Mouse (Mus musculus): Measurements from ENCODE around the gene Adamts4. TPM values are rescaled to one million over a fixed set of nuclear protein-coding genes. Genes with fewer than 3 reads are reported as not detected.

The Adamts4 gene
- total RNA-seq, 1 experiment from 2014 or later: 0.25 TPM

DNA sequence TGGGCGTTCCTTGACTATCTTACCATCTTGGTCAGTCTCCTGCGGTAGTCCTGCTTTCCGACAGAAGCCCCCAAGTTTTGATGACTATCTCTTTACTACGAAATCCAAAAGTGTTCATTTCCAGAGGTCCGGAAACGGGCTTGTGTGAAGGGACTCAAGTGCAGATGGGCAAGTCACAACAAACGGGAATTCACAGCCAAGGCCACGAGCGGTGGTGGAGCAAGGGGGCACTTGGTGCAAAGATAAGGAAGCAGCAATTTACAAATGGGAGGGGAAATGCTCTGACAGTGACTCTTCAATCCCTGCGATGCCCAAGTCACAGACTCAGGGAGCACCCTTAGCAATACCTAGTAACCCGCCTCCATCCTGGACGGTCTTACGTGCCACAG, 2.8 kb upstream of the Adamts4 start:
- ATAC-seq (replicated peaks in 1 of 2; ENCODE audit: insufficient read depth in 1 of 2, low FRiP score in 2 of 2, low TSS enrichment in 1 of 2, low read depth in 1 of 2, poor library complexity in 2 of 2, severe bottlenecking in 2 of 2): peak in 1 of 2 experiments; percentile 3; a peak in 1 of 4 replicates

DNA sequence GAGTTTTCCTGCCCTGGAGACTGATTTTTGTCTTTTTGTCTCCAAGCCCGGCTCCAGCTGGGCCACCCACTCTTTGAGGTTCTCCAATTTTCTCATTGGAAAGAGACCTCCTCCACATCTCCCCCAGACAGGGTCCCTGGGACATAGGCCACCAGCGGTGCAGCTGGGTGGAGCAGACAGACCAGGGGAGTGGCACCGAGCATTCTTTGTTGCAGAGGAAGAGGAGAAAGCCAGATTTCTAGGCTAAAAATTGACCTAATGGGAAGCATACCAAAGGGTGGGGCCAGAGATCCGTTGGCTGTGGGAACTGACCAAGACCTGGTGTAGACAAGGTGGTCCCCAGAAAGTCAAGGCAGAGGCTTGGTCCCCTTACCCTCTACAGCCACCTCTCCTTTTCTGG, 2.3 kb upstream of the Adamts4 start:
- no peak for ATAC-seq (replicated peaks in 1 of 2; ENCODE audit: insufficient read depth in 1 of 2, low FRiP score in 2 of 2, low TSS enrichment in 1 of 2, low read depth in 1 of 2, poor library complexity in 2 of 2, severe bottlenecking in 2 of 2)

DNA sequence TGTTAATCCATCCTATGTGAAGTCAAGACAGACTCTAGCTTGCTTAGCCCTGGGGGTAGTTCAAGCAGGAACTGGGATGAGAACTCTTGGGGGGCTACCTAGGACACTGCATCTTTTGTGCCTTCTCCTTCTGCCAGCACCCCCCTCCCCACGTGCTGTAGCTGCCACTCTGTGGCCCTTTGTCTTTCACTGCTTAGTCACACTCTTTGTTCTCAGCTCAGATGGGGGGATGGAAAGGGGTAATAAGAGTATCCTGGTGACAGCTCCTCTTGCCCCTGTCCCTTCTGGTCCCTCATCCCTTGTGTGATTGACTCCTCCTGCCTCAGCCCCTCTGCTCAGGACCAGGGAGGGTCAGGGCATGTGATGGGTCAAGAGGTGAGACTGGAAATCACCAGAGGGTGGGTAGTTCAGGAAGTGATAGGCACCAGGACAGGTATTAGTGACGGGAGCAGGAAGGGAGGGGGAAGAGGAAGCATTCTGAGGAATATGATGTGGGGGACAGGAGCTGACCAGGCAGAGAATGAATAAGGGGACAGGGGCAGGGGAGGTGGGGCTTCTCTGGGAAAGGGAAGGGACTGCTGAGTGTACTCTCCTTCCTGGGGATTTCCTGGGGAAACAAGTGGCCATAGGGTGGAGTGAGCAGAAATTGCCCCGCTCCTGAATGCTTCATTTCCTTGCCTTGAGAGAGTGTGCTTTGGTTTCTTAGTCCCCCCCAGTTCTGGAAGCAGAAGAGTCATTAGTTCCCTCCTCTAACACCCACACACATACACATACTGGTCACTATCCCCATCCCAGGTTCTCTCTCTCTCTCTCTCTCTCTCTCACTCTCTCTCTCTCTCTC, 1.6 kb upstream of the Adamts4 start:
- no peak for ATAC-seq (replicated peaks in 1 of 2; ENCODE audit: insufficient read depth in 1 of 2, low FRiP score in 2 of 2, low TSS enrichment in 1 of 2, low read depth in 1 of 2, poor library complexity in 2 of 2, severe bottlenecking in 2 of 2)

DNA sequence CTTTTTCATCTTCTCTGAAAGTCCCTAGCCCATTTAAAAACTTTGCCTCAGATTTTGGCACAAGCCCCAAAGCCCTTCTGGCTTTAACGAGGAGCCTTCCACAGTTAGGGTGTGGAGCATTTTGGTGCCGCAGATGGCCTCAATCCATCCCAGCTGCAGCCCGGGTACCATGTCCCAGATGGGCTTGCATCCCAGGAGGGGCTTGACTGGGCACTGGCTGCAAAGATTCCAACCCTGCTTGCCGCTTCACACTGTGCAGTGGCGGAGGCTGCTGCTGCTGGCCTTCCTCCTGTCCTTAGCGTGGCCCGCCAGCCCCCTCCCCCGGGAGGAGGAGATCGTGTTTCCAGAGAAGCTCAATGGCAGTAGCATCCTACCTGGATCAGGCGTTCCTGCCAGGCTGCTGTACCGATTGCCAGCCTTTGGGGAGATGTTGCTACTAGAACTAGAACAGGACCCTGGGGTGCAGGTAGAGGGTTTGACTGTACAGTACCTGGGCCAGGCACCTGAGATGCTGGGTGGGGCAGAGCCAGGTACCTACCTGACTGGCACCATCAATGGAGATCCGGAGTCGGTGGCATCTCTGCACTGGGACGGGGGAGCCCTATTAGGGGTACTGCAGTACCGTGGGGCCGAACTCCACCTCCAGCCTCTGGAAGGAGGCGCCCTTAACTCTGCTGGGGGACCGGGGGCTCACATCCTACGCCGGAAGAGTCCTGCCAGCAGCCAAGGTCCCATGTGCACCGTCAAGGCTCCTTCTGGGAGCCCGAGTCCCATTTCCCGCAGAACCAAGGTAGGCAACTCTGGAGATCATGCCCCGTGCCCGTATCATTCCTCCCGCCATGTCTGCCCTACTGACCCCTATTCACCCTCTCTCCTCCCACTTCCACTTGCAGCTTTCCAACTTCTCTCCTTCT, 716 bp downstream of the Adamts4 start, which contains the start of gene Ndufs2:
TSS of gene Ndufs2 (minus strand) at position 709 of the 914 bp plus-strand sequence.
- ATAC-seq (replicated peaks in 1 of 2; ENCODE audit: insufficient read depth in 1 of 2, low FRiP score in 2 of 2, low TSS enrichment in 1 of 2, low read depth in 1 of 2, poor library complexity in 2 of 2, severe bottlenecking in 2 of 2): no peak

DNA sequence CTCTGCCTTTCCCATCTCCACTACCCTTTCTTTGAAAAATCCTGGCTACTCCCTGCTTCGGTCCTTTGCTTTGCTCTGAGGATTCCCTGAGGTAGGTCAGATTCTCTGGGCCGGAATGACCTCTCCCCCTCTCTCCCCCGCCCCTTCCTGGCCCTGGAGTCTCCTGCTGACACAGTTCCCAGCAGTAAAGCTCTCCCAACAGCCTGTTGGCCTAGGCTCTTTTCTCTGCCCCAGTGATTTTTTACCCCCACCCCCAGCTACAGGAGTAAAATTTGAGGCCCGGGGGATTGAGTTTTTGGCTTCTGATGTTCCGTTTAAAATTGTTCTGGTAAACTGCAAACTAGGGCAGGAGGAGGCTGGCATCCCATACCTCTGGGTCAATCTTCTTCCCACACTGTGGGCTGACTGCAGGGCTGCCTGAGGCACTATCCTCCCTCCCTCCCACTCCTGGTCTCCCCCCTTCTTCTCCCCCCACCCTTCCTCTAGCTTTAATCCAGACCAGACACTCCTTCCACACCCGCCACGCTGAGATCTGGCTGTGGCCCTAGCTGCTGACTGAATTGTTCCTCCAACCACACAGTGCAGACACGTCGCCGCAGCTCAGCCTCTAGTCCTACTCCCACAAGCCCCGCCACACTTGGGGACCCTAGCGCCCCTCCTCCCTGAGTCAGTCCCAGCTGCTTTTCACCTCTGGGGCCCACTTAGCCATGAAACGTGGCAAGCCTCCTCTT, 1.5 kb downstream of the Adamts4 start:
- no peak for ATAC-seq (replicated peaks in 1 of 2; ENCODE audit: insufficient read depth in 1 of 2, low FRiP score in 2 of 2, low TSS enrichment in 1 of 2, low read depth in 1 of 2, poor library complexity in 2 of 2, severe bottlenecking in 2 of 2)

DNA sequence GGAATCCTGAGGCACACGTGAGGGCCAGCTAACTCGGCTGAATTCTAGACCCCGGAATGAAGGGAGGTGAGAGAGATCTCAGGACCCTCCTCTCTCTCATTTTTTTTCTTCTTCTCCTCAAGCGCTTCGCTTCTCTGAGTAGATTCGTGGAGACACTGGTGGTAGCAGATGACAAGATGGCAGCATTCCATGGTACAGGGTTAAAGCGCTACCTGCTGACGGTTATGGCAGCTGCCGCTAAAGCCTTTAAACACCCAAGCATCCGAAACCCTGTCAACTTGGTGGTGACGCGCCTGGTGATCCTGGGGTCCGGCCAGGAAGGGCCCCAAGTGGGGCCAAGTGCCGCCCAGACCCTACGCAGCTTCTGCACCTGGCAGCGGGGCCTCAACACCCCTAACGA, 2.2 kb downstream of the Adamts4 start:
- ATAC-seq (replicated peaks in 1 of 2; ENCODE audit: insufficient read depth in 1 of 2, low FRiP score in 2 of 2, low TSS enrichment in 1 of 2, low read depth in 1 of 2, poor library complexity in 2 of 2, severe bottlenecking in 2 of 2): no peak

DNA sequence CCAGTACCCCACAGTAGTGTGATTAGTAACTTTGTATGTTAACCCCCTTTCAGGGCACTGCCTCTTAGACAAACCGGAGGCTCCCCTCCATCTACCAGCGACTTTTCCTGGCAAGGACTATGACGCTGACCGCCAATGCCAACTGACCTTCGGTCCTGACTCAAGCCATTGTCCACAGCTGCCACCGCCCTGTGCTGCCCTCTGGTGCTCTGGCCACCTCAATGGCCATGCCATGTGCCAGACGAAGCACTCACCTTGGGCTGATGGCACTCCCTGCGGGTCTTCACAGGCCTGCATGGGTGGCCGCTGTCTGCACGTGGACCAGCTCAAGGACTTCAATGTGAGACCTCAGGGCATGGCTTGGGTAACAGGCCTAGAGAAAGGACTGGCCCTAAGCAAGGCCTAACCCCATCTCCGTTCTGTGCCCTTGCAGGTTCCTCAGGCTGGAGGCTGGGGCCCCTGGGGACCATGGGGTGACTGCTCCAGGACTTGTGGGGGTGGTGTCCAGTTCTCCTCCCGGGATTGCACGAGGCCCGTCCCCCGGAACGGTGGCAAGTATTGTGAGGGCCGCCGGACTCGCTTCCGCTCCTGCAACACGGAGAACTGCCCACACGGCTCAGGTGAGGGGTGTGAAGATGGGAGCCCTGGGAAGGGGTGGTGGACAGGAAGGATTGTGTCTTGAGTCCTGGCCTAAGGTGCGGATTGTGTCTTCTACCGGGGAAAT, 6.0 kb downstream of the Adamts4 start:
- no peak for ATAC-seq (replicated peaks in 1 of 2; ENCODE audit: insufficient read depth in 1 of 2, low FRiP score in 2 of 2, low TSS enrichment in 1 of 2, low read depth in 1 of 2, poor library complexity in 2 of 2, severe bottlenecking in 2 of 2)

DNA sequence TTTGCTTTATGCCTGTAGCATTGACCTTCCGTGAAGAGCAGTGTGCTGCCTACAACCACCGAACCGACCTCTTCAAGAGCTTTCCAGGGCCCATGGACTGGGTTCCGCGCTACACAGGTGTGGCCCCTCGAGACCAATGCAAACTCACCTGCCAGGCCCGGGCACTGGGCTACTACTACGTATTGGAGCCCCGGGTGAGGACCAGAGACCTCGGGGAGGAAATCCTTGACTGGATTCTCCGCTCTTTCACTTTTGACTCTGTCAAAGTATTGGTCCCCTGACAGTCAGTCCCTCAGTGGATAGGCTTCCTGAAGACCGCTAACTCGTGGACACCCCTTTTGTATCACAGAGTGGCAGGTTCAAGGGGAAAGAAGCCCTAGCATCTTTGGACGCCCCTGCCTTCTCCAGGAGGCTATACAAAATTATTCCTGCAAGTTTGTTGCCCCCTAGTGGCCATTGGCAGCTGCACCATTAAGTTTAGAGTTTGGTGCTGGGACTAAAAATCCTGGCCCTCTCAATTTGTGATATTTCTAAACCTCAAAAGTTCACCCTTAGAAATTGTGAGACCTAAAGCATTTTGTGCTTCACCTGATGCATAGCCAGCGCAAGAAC, 6.8 kb downstream of the Adamts4 start:
- ATAC-seq (replicated peaks in 1 of 2; ENCODE audit: insufficient read depth in 1 of 2, low FRiP score in 2 of 2, low TSS enrichment in 1 of 2, low read depth in 1 of 2, poor library complexity in 2 of 2, severe bottlenecking in 2 of 2): peak; percentile 23 to 63; a peak in 2 of 4 replicates

DNA sequence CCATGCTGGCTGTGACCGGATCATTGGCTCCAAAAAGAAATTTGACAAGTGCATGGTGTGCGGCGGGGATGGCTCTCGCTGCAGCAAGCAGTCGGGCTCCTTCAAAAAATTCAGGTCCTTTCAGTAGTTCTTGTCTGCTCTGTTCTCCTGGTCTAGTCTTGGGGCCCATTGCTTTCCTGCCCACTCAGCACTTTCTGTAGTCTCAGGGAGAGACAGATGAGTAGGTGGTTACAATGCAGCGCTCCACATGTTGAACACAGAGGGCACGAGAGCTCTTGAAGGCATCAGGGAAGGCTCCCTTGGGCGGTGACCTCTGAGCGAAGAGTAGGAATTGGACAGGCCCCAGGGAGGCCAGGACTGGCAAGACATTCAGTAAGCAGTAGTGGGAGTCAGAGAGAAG, 7.6 kb downstream of the Adamts4 start:
- no peak for ATAC-seq (replicated peaks in 1 of 2; ENCODE audit: insufficient read depth in 1 of 2, low FRiP score in 2 of 2, low TSS enrichment in 1 of 2, low read depth in 1 of 2, poor library complexity in 2 of 2, severe bottlenecking in 2 of 2)

DNA sequence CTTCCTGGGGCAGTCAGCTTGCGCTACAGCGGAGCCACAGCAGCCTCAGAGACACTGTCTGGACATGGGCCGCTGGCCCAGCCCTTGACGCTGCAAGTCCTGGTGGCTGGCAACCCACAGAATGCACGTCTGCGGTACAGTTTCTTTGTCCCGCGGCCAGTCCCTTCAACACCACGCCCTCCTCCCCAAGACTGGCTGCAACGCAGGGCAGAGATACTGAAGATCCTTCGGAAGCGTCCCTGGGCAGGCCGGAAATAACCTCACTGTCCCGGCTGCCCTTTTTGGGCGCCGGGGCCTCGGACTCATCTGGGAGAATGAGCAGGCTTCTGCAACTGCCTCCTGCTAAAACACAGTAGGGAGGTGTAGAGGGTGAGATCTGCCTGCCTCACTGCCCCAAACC, 8.7 kb downstream of the Adamts4 start:
- ATAC-seq (replicated peaks in 1 of 2; ENCODE audit: insufficient read depth in 1 of 2, low FRiP score in 2 of 2, low TSS enrichment in 1 of 2, low read depth in 1 of 2, poor library complexity in 2 of 2, severe bottlenecking in 2 of 2): no peak

DNA sequence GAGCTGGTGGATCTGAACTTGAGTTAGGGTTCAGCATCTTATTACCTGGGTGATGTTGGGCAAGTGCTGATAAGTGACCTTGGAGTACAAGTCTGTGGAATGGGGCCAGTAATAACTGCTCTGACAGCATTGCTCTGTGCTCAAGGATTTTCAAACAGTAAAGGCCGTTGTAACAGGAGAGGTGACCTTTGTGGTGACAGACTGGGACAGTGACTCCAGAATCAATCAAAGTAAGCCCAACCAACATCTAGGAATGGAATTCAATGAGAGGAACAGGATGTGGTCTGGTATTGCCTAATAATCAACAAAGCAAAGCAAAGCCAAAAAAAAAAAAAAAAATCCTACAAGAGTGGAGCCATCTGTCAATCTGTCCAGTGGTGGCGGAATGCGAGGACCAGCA, 10.1 kb downstream of the Adamts4 start:
- no peak for ATAC-seq (replicated peaks in 1 of 2; ENCODE audit: insufficient read depth in 1 of 2, low FRiP score in 2 of 2, low TSS enrichment in 1 of 2, low read depth in 1 of 2, poor library complexity in 2 of 2, severe bottlenecking in 2 of 2)

DNA sequence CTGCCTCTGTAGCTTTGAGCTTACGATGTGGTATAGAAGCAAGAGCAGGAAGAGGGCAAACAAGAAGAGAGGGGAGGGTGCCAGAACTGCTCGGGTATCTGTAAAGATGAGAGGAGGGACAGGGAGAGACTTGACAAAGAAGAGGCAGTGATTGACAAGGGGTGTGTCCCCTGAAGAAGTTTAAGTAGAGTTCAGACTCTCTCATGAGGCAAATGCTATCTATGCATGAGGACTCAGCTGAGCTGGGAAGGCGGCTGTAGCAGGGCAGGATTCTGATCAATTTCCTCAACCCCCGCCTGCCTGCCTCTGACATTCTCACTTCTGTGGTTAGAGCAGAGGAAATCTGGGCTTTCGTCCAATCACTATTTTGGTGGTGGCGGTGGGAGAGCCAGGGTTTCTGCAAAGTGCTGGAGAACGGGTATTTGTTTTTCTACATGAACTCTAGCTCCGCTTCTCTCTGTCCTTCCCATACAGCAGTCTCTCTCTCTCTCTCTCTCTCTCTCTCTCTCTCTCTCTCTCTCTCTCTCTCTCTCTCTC, 12.4 kb downstream of the Adamts4 start:
- peak; percentile 86 to 87 for ATAC-seq (replicated peaks in 1 of 2; ENCODE audit: insufficient read depth in 1 of 2, low FRiP score in 2 of 2, low TSS enrichment in 1 of 2, low read depth in 1 of 2, poor library complexity in 2 of 2, severe bottlenecking in 2 of 2)

DNA sequence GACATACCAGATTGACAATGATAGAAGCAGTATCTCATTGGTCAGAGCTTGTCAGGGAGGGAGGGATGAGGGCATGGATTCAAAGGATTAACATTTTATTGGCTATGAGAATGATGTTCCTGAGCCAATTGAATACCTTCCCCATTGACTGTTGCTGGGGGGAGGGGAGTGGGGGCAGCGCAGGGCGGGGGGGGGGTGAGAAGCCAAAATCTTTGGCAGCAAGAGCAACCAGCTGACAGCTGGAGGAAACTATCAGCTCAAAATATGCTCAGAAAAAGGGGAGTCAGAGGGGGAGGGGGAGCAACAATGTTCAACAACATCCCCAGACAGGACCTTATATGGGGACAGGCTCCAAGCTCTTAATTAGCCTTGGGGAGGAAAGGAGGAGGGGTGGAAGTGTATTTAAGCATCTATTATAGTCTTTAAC, 13.0 kb downstream of the Adamts4 start:
- no peak; a peak in 1 of 4 replicates for ATAC-seq (replicated peaks in 1 of 2; ENCODE audit: insufficient read depth in 1 of 2, low FRiP score in 2 of 2, low TSS enrichment in 1 of 2, low read depth in 1 of 2, poor library complexity in 2 of 2, severe bottlenecking in 2 of 2)

DNA sequence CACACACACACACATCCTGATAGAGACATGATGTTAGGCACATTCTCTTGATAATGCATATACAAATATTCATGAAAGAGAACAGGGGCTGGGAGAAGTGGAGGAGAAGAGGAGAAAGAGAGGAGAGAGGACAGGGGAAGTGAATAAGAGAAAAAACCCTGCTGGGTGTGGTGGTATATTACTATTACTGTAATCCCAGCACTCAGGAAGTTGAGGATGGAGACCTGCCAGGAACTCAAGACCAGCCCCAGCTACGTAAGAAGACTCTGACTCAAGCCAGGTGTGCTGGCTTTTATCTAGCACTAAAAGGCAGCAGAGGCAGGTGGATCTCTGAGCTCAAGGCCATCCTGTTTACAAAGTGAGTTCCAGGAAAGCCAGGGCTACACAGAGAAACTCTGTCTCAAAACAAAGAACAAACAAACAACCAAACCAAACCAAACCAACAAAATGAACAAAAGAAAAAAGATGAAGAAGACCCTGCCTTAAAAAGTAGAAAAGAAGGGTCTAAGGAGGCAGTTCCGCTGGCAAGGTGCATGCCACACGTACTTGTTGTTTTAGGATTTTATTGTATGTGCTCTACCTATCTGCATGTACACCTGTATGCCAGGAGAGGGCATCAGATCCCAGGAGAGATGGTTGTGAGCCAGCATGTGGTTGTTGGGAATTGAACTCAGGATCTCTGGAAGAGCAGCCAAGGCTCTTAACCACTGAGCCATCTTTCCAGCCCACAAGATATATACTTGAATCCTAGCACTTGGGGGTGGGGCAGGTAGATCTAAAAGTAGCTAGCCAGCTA, 13.6 kb downstream of the Adamts4 start:
- ATAC-seq (replicated peaks in 1 of 2; ENCODE audit: insufficient read depth in 1 of 2, low FRiP score in 2 of 2, low TSS enrichment in 1 of 2, low read depth in 1 of 2, poor library complexity in 2 of 2, severe bottlenecking in 2 of 2): no peak

DNA sequence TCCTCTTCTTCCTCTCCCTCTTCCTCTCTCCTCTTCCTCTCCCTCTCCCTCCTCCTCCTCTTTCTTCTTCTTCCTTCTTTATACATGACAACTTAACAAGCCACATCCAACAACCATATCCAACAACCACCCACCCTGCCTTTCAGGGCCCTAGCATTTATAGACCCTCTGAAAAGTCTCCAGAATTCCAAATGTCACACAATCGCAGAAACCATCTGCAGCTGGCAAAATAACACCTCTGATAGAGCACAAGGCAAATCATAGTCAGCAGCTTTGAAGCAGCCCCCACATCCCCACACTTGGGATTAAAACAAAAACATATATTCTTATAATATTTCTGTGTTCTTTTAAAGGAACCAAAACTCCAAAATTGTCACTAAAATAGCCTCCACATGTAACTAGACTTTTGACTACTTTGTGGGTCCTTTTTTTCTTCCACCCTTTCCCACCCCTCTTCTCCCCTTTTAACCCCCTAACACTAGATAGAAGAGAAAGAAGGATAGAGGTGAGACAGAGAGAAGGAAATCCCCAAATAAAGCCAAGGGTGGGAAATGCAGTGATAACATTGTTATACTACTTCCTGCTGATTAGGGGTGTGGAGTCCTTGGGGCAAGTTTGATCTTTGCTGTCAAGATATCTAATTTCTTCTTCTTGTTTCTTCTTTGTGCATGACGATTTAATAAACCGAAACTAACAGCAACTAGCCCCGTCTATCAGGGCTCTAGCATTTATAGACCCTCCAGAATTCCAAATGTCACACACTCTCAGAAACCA, 15.9 kb downstream of the Adamts4 start:
- ATAC-seq (replicated peaks in 1 of 2; ENCODE audit: insufficient read depth in 1 of 2, low FRiP score in 2 of 2, low TSS enrichment in 1 of 2, low read depth in 1 of 2, poor library complexity in 2 of 2, severe bottlenecking in 2 of 2): no peak
